In the genomic region with DNA sequence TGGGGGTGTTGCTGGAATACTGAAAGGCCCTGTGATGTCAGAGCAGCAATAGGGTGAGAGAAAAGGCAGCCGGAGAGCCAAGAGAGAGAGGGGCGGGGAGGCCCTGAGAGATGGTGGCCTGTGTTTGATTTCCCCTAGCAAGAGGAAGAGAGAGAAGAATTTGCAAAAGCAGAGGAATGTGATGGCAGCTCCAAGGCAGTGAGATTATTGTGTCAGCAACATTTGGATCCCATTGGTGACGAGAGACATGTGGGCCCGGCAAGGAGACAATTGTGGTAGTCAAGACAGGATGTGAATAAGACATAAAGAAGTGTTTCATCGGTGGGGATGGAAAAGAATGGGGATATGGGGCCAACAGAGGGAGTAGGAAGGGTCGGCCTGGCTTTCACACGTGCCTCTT, we compare ENCODE assay signal across 10 mouse cellular contexts.
DNase-seq lines count a peak whose midpoint lies in the region; ATAC-seq and TF ChIP-seq lines count a peak whose summit lies in the region.
"Had no signal": no experiment of that assay in that cellular context is flagged by ENCODE, and none has a peak within 500 bp of the region (broad histone marks: within the 10 kb centered on the region; RNA-seq: fewer than 3 reads in every experiment).

No protein-coding gene starts in this region.

- no peak overlapping the region for H3K9ac ChIP-seq in forebrain, embryonic 13.5 days
- no peak overlapping the region for H3K9ac ChIP-seq in forebrain, postnatal 0 days
- no peak overlapping the region for H3K9ac ChIP-seq in heart, embryonic 11.5 days (ENCODE audit: low read depth, low read length)

- WGBS in forebrain, embryonic 13.5 days = 54% methylated on average over 7 of the region's 7 CpGs
- WGBS in forebrain, postnatal 0 days = 56% methylated on average over 7 of the region's 7 CpGs
- WGBS in heart, embryonic 11.5 days (ENCODE audit: insufficient replicate concordance) = 31% methylated on average over 7 of the region's 7 CpGs

- no peaks in the 10 kb centered on the region for H3K27me3 ChIP-seq in forebrain, embryonic 13.5 days
- H3K27me3 ChIP-seq in forebrain, postnatal 0 days (ENCODE audit: insufficient read depth, low read length) = no peaks in the 10 kb centered on the region
- no peaks in the 10 kb centered on the region for H3K27me3 ChIP-seq in heart, embryonic 11.5 days (ENCODE audit: control insufficient read depth, insufficient read depth, low read length)

- H3K4me2 ChIP-seq in forebrain, embryonic 13.5 days = no peak overlapping the region
- no peak overlapping the region for H3K4me2 ChIP-seq in forebrain, postnatal 0 days (ENCODE audit: low read depth)
- no peak overlapping the region for H3K4me2 ChIP-seq in heart, embryonic 11.5 days

- no peak for ATAC-seq in forebrain, embryonic 13.5 days
- no peak for ATAC-seq in forebrain, postnatal 0 days
- ATAC-seq in heart, embryonic 11.5 days (replicated peaks; ENCODE audit: insufficient number of reproducible peaks, low FRiP score, low TSS enrichment) = no peak

- no peaks in the 10 kb centered on the region for H3K9me3 ChIP-seq in forebrain, embryonic 13.5 days (replicated peaks)
- no peaks in the 10 kb centered on the region for H3K9me3 ChIP-seq in forebrain, postnatal 0 days (ENCODE audit: low read length)
- no peaks in the 10 kb centered on the region for H3K9me3 ChIP-seq in heart, embryonic 11.5 days (replicated peaks; ENCODE audit: control insufficient read depth, low read length)

- H3K36me3 ChIP-seq in forebrain, embryonic 13.5 days (ENCODE audit: poor library complexity, severe bottlenecking) = no peaks in the 10 kb centered on the region
- no peaks in the 10 kb centered on the region for H3K36me3 ChIP-seq in forebrain, postnatal 0 days (ENCODE audit: insufficient read depth)
- H3K36me3 ChIP-seq in heart, embryonic 11.5 days (ENCODE audit: control insufficient read depth, insufficient read depth, low read length) = no peaks in the 10 kb centered on the region

- H3K4me3 ChIP-seq in forebrain, embryonic 13.5 days = no peak overlapping the region
- no peak overlapping the region for H3K4me3 ChIP-seq in forebrain, postnatal 0 days (ENCODE audit: low read depth, low read length)
- H3K4me3 ChIP-seq in heart, embryonic 11.5 days (ENCODE audit: low read depth, low read length) = no peak overlapping the region

- peaks cover 31% of the 10 kb centered on the region for H3K4me1 ChIP-seq in forebrain, embryonic 13.5 days
- peaks cover 6% of the 10 kb centered on the region for H3K4me1 ChIP-seq in forebrain, postnatal 0 days (ENCODE audit: insufficient read depth)
- H3K4me1 ChIP-seq in heart, embryonic 11.5 days (ENCODE audit: control insufficient read depth, insufficient read depth, low read length) = peaks cover 42% of the 10 kb centered on the region

- peak overlapping the region; percentile 14; the same call in 1 of the 2 replicates for H3K27ac ChIP-seq in forebrain, embryonic 13.5 days
- no peak overlapping the region for H3K27ac ChIP-seq in forebrain, postnatal 0 days (ENCODE audit: low read depth, low read length)
- peak overlapping the region; percentile 79 for H3K27ac ChIP-seq in heart, embryonic 11.5 days (ENCODE audit: low read depth, low read length)

- DNase-seq in forebrain, postnatal 0 days = no peak
- peak; percentile 32 for DNase-seq in 3T3-L1 (ENCODE audit: low read depth, low spot score)
- peak; percentile 61 to 65 for DNase-seq in kidney, postnatal 4 days
- no peak for DNase-seq in cerebellum, postnatal 10 days
- DNase-seq in adrenal gland, postnatal 4 days (ENCODE audit: low spot score in 2 of 2) = no peak
- no peak for DNase-seq in T-cell, adult 2 months (ENCODE audit: low spot score)
- DNase-seq: adrenal gland, postnatal 14 days; layer of hippocampus, adult 9-11 months had no signal

- no peak for TF ChIP-seq CTCF in forebrain, postnatal 0 days (IDR thresholded peaks at IDR 0.05; ENCODE audit: low read depth)

Comparison
In these comparisons a context has a peak if more than half of its experiments do, and no peak if none do; other contexts are left out.
1. DNase-seq: peak in 3T3-L1 (single experiment) and kidney, postnatal 4 days (2 of 2); none in forebrain, postnatal 0 days (single experiment), cerebellum, postnatal 10 days (0 of 2), adrenal gland, postnatal 4 days (0 of 2) and T-cell, adult 2 months (single experiment).